10 mouse cellular contexts compared by ENCODE assay signal in genomic region chr5:31949389-31949788, GRCm38 (mm10).
DNase-seq lines count a peak whose midpoint lies in the region.
"Had no signal": no experiment of that assay in that cellular context is flagged by ENCODE, and none has a peak within 500 bp of the region (broad histone marks: within the 10 kb centered on the region; RNA-seq: fewer than 3 reads in every experiment).

No protein-coding gene starts in this region.

- peak; percentile 36 to 72 for DNase-seq in layer of hippocampus, adult 18-20 months (ENCODE audit: low spot score in 2 of 2)
- no peak for DNase-seq in layer of hippocampus, postnatal 25 days (ENCODE audit: extremely low spot score in 1 of 2, low spot score in 1 of 2)
- DNase-seq in thymus, postnatal 0 days (ENCODE audit: low spot score) = peak; percentile 49
- DNase-seq in thymus, postnatal 10 days (ENCODE audit: low spot score in 2 of 2) = no peak
- peak; percentile 26 for DNase-seq in layer of hippocampus, adult 9-10 months (ENCODE audit: low spot score)
- no peak for DNase-seq in spleen, postnatal 4 days (ENCODE audit: low spot score in 2 of 2)
- no peak for DNase-seq in cerebellum, adult 8-10 months
- DNase-seq: adrenal gland, postnatal 25 days; cerebellum, adult 9-10 months; right cerebral cortex, postnatal 25 days had no signal

Comparison
In these comparisons a context has a peak if more than half of its experiments do, and no peak if none do; other contexts are left out.
1. DNase-seq: peak in layer of hippocampus, adult 18-20 months (2 of 2), thymus, postnatal 0 days (single experiment) and layer of hippocampus, adult 9-10 months (single experiment); none in layer of hippocampus, postnatal 25 days (0 of 2), thymus, postnatal 10 days (0 of 2), spleen, postnatal 4 days (0 of 2) and cerebellum, adult 8-10 months (single experiment).